Mouse (Mus musculus) CH12.LX (cell line): Measurements from ENCODE around the gene Cep97.

ENCODE experiments used
- HCFC1 ChIP-seq: IDR thresholded peaks from 2 replicates; pipeline ENCODE4 v1.6.1; 2012; ENCODE audit warnings: low read depth, mild to moderate bottlenecking, inconsistent platforms, low read length, improper control_type of control experiment
- ZNF384 ChIP-seq: IDR thresholded peaks from 2 replicates; pipeline ENCODE4 v1.6.1; 2012; ENCODE audit warnings: low read depth, low read length, improper control_type of control experiment, inconsistent platforms

GRCm38 (mm10) chr16:55924010-55924409 lies 10.6 kb downstream of the Cep97 start:
- TF ChIP-seq HCFC1, result no peak
- TF ChIP-seq ZNF384, result no peak
